Mouse (Mus musculus) liver, adult 2 months (tissue): ENCODE measurements around the gene Gpr84. TPM values are rescaled to one million over a fixed set of nuclear protein-coding genes. Genes with fewer than 3 reads are reported as not detected.
A peak's percentile ranks its signal among the peaks of the same experiment; 100 is the strongest.

Experiments used
- DNase-seq: peaks from one replicate; pipeline ENCODE4 v3.0.0-alpha.2; 2011; ENCODE audit warnings: low read depth, low spot score; ENCODE audit errors: extremely low read depth
- H3K27ac ChIP-seq: fragments of 200-500 bp; replicated peaks from 2 replicates; pipeline ENCODE4 v1.5.1; 2012; ENCODE audit warnings: low read depth, mild to moderate bottlenecking, control low read depth, inconsistent platforms, low read length; ENCODE audit not compliant: insufficient read depth
- H3K27me3 ChIP-seq: fragments of 200-500 bp; 2 replicates; pipeline ENCODE4 v1.6.1; 2012; ENCODE audit warnings: mild to moderate bottlenecking, moderate library complexity, low read length, inconsistent platforms; ENCODE audit not compliant: control insufficient read depth, insufficient read depth
- H3K36me3 ChIP-seq: fragments of 200-500 bp; 2 replicates; pipeline ENCODE4 v1.6.1; 2012; ENCODE audit warnings: low read length, inconsistent platforms; ENCODE audit not compliant: control insufficient read depth, insufficient read depth
- H3K4me1 ChIP-seq: fragments of 200-500 bp; 2 replicates; pipeline ENCODE4 v1.6.1; 2011; ENCODE audit warnings: low read length; ENCODE audit not compliant: control insufficient read depth, insufficient read depth
- H3K4me3 ChIP-seq: fragments of 200-500 bp; 2 replicates; pipeline ENCODE4 v1.5.1; 2011; ENCODE audit warnings: low read depth, mild to moderate bottlenecking, control low read depth, low read length, moderate library complexity; ENCODE audit not compliant: insufficient read depth
- H3K79me2 ChIP-seq: fragments of 200-500 bp; 2 replicates; pipeline ENCODE4 v1.6.1; 2012; ENCODE audit warnings: inconsistent platforms, mild to moderate bottlenecking, low read length, moderate library complexity; ENCODE audit not compliant: control insufficient read depth, insufficient read depth
- H3K9ac ChIP-seq: fragments of 200-500 bp; 2 replicates; pipeline ENCODE4 v1.6.1; 2012; ENCODE audit warnings: low read depth, mild to moderate bottlenecking, control low read depth, inconsistent platforms, low read length
- CTCF ChIP-seq: fragments of 200-500 bp; IDR thresholded peaks from 2 replicates; pipeline ENCODE4 v1.5.1; 2011; ENCODE audit warnings: low read depth, low read length, control low read depth
- POLR2A ChIP-seq: fragments of 200-500 bp; IDR thresholded peaks from 2 replicates; pipeline ENCODE4 v1.6.1; 2011; ENCODE audit warnings: low read length, control low read depth; ENCODE audit not compliant: insufficient read depth; ENCODE audit errors: extremely low read depth
- WGBS: fragments of 180-500 bp; shearing (Covaris S2); methylation state at CpG from one replicate; pipeline ENCODE4 v1.1.7; 2018; 5-methylcytosine and 5-hydroxymethylcytosine counted together
- polyA plus RNA-seq: library from polyadenylated mRNA; depleted of rRNA; stranded (reverse); fragments of >200 nt; gene quantifications from 2 replicates; pipeline ENCODE4 v1.2.3, GENCODE M21; 2012
- total RNA-seq: library from RNA; depleted of rRNA; stranded (reverse); fragments of >200 nt; gene quantifications from 2 replicates; pipeline ENCODE4 v1.2.3, GENCODE M21; 2014

The Gpr84 gene
- total and polyA plus RNA-seq, 2 experiments: 0.09 to 0.12 TPM

- peak within 1 kb of the TSS; percentile 97 for H3K4me3 ChIP-seq
- peak within 1 kb of the TSS; percentile 60 for H3K9ac ChIP-seq
- H3K79me2 ChIP-seq: no peaks in the 10 kb centered on the region
- no peak for DNase-seq
- H3K4me1 ChIP-seq: peaks cover 4% of the 10 kb centered on the region; the same call in 1 of the 2 replicates
- H3K27me3 ChIP-seq: peaks cover 2% of the 10 kb centered on the region; the same call in 1 of the 2 replicates
- WGBS: 1% methylated on average over 24 of the region's 26 CpGs
- TF ChIP-seq CTCF (no peak), POLR2A (no peak)
- H3K36me3 ChIP-seq: peaks cover 9% of the 10 kb centered on the region; the same call in 1 of the 2 replicates
- no peak within 1 kb of the TSS for H3K27ac ChIP-seq
Observed at GRCm38 (mm10) chr15:103339961-103340337, 29.5 kb upstream of the Gpr84 start, which contains the start of gene Zfp385a. Zfp385a (minus strand) TSS chr15:103340093.

- Histone ChIP-seq H3K4me1 (peaks cover 5% of the 10 kb centered on the region; the same call in 1 of the 2 replicates), H3K27ac (no peak overlapping the region), H3K27me3 (peaks cover 2% of the 10 kb centered on the region; the same call in 1 of the 2 replicates), H3K9ac (peak overlapping the region; percentile 60), H3K4me3 (peak overlapping the region; percentile 97), H3K79me2 (no peaks in the 10 kb centered on the region), H3K36me3 (peaks cover 4% of the 10 kb centered on the region; the same call in 1 of the 2 replicates)
- no peak for DNase-seq
- no peak for TF ChIP-seq CTCF
- TF ChIP-seq POLR2A: no peak
- 16% methylated on average over 31 of the region's 31 CpGs for WGBS
Observed at GRCm38 (mm10) chr15:103339166-103339960, 29.0 kb upstream of the Gpr84 start.

GRCm38 (mm10) chr15:103338829-103339165, 28.4 kb upstream of the Gpr84 start:
- no peak overlapping the region for H3K9ac ChIP-seq
- WGBS: 72% methylated on average over 4 of the region's 4 CpGs
- H3K36me3 ChIP-seq: no peaks in the 10 kb centered on the region
- no peak overlapping the region for H3K4me3 ChIP-seq
- H3K27ac ChIP-seq: no peak overlapping the region
- peaks cover 6% of the 10 kb centered on the region; the same call in 1 of the 2 replicates for H3K4me1 ChIP-seq
- peaks cover 2% of the 10 kb centered on the region; the same call in 1 of the 2 replicates for H3K27me3 ChIP-seq
- DNase-seq: no peak
- H3K79me2 ChIP-seq: no peaks in the 10 kb centered on the region
- TF ChIP-seq CTCF (no peak), POLR2A (no peak)

- peaks cover 6% of the 10 kb centered on the region; the same call in 1 of the 2 replicates for H3K4me1 ChIP-seq
- peaks cover 2% of the 10 kb centered on the region; the same call in 1 of the 2 replicates for H3K27me3 ChIP-seq
- H3K27ac ChIP-seq: no peak overlapping the region
- no peak overlapping the region for H3K9ac ChIP-seq
- no peak for TF ChIP-seq POLR2A
- no peak for TF ChIP-seq CTCF
- 74% methylated on average over 11 of the region's 11 CpGs for WGBS
- no peaks in the 10 kb centered on the region for H3K36me3 ChIP-seq
- no peak overlapping the region for H3K4me3 ChIP-seq
- H3K79me2 ChIP-seq: no peaks in the 10 kb centered on the region
- DNase-seq: no peak
Observed at GRCm38 (mm10) chr15:103336996-103337667, 26.7 kb upstream of the Gpr84 start.

GRCm38 (mm10) chr15:103335488-103336235, 25.2 kb upstream of the Gpr84 start:
- no peak overlapping the region for H3K4me3 ChIP-seq
- peaks cover 2% of the 10 kb centered on the region; the same call in 1 of the 2 replicates for H3K27me3 ChIP-seq
- no peak for DNase-seq
- WGBS: 79% methylated on average over 7 of the region's 7 CpGs
- peaks cover 6% of the 10 kb centered on the region; the same call in 1 of the 2 replicates for H3K4me1 ChIP-seq
- TF ChIP-seq POLR2A (no peak), CTCF (no peak)
- no peak overlapping the region for H3K9ac ChIP-seq
- H3K27ac ChIP-seq: no peak overlapping the region
- no peaks in the 10 kb centered on the region for H3K36me3 ChIP-seq
- no peaks in the 10 kb centered on the region for H3K79me2 ChIP-seq
